Comparison of ENCODE assay signal across 8 mouse cellular contexts in the genomic region with DNA sequence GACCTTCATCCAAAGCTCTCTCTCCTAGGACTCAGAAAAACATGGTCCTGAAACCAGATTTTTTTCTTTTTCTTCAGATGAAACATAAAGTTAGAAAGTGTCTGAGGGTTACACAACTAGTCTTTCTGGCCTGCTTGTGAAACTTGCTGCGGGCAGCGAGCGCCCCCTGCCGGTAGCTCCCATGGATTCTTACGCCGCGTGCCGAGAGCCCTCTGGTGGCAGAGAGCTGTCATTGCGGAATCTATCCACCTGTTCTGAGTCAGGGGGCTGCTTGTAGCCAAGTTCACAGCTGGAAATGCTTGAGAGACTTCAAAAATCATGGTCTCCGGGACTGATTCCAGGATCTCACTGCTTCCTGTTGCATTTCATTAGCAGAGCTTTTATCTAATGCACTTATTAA.
DNase-seq lines count a peak whose midpoint lies in the region; ATAC-seq lines count a peak whose summit lies in the region.

No protein-coding gene starts in this region.

- H3K9me3 ChIP-seq in liver, embryonic 12.5 days (replicated peaks), result no peaks in the 10 kb centered on the region
- no peaks in the 10 kb centered on the region for H3K9me3 ChIP-seq in intestine, embryonic 15.5 days
- no peaks in the 10 kb centered on the region for H3K9me3 ChIP-seq in neural tube, embryonic 11.5 days (ENCODE audit: control insufficient read depth, low read length)

- WGBS in liver, embryonic 12.5 days (ENCODE audit: insufficient replicate concordance), result under 1% methylated on average over 10 of the region's 10 CpGs
- under 1% methylated on average over 10 of the region's 10 CpGs for WGBS in intestine, embryonic 15.5 days
- 1% methylated on average over 10 of the region's 10 CpGs for whole genome bisulfite sequencing in neural tube, embryonic 11.5 days

- no peak overlapping the region for H3K27ac ChIP-seq in liver, embryonic 12.5 days
- H3K27ac ChIP-seq in intestine, embryonic 15.5 days, result no peak overlapping the region
- no peak overlapping the region for H3K27ac ChIP-seq in neural tube, embryonic 11.5 days (ENCODE audit: low read depth, low read length)

- intact Hi-C loops in left cerebral cortex, postnatal 14 days (cut with DNase I), result loop anchor here (1.0 to 5.0 kb wide), 3 partner anchors 405 to 578 kb away; no protein-coding TSS in a partner anchor

- no peaks in the 10 kb centered on the region for H3K27me3 ChIP-seq in liver, embryonic 12.5 days (replicated peaks)
- no peaks in the 10 kb centered on the region for H3K27me3 ChIP-seq in intestine, embryonic 15.5 days (replicated peaks)
- no peaks in the 10 kb centered on the region for H3K27me3 ChIP-seq in neural tube, embryonic 11.5 days (ENCODE audit: control insufficient read depth, insufficient read depth, low read length)

- no peak overlapping the region for H3K4me2 ChIP-seq in liver, embryonic 12.5 days
- no peak overlapping the region for H3K4me2 ChIP-seq in intestine, embryonic 15.5 days (replicated peaks)
- H3K4me2 ChIP-seq in neural tube, embryonic 11.5 days (ENCODE audit: low read depth), result no peak overlapping the region

- DNase-seq in liver, result peak; percentile 82
- DNase-seq in cerebellum, adult 9-10 months, result peak; percentile 90
- DNase-seq in frontal cortex, postnatal 25 days (ENCODE audit: low spot score in 2 of 2), result peak; percentile 89 to 90
- peak; percentile 88 to 94 for DNase-seq in left cerebral cortex, postnatal 14 days (ENCODE audit: low spot score in 2 of 2)
- peak; percentile 91 for DNase-seq in neural tube, embryonic 11.5 days (ENCODE audit: low spot score)
- peak; percentile 85 for DNase-seq in testis, postnatal 14 days (ENCODE audit: low spot score)

- 0 out of 2 replicates have a peak, but pooled peaks cover 8% of the 10 kb centered on the region for H3K4me1 ChIP-seq in liver, embryonic 12.5 days
- no peaks in the 10 kb centered on the region for H3K4me1 ChIP-seq in intestine, embryonic 15.5 days (replicated peaks)
- H3K4me1 ChIP-seq in neural tube, embryonic 11.5 days (ENCODE audit: control insufficient read depth, insufficient read depth, low read length), result no peaks in the 10 kb centered on the region

- H3K36me3 ChIP-seq in liver, embryonic 12.5 days, result no peaks in the 10 kb centered on the region
- H3K36me3 ChIP-seq in intestine, embryonic 15.5 days, result no peaks in the 10 kb centered on the region
- H3K36me3 ChIP-seq in neural tube, embryonic 11.5 days (ENCODE audit: control insufficient read depth, insufficient read depth, low read length), result no peaks in the 10 kb centered on the region

- ATAC-seq in liver, embryonic 12.5 days, result no peak
- peak; percentile 39; the same call in 1 of the 2 replicates for ATAC-seq in intestine, embryonic 15.5 days
- no peak for ATAC-seq in neural tube, embryonic 11.5 days (ENCODE audit: insufficient read depth, low FRiP score, low TSS enrichment)

- no peak overlapping the region for H3K9ac ChIP-seq in liver, embryonic 12.5 days
- H3K9ac ChIP-seq in intestine, embryonic 15.5 days, result no peak overlapping the region
- no peak overlapping the region for H3K9ac ChIP-seq in neural tube, embryonic 11.5 days (ENCODE audit: low read length)

- no peak overlapping the region for H3K4me3 ChIP-seq in liver, embryonic 12.5 days
- no peak overlapping the region for H3K4me3 ChIP-seq in intestine, embryonic 15.5 days (replicated peaks)
- no peak overlapping the region for H3K4me3 ChIP-seq in neural tube, embryonic 11.5 days (ENCODE audit: low read depth, low read length)
